Mouse (Mus musculus) c-Kit-positive CD71-positive TER-119-positive erythroid progenitor cells, embryonic 14.5 days (primary cell): ENCODE data around the gene Lrguk.

ENCODE experiments used
- DNase-seq: peaks from one replicate; pipeline ENCODE4 v3.0.0-alpha.2; 2013; ENCODE audit warnings: low spot score

Gene Lrguk

DNA sequence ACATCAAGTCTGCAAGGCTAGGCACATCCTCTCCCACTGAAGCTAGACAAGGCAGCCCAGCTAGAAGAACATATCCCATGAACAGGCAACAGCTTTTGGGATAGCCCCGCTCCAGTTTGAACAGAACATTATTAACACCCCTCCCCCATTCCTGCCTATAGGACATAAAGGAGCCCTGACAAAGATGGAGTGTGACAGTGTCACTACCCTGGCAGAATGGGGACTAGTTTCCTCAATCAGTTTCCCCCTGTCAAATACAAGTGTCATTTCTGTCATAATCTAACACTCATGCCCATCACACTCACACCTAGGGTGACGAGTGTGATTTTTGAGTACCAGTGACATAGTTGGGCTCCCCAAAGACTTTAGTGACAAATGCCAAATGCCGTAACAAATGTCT is 118.8 kb downstream of the Lrguk start:
- DNase-seq, result no peak

DNA sequence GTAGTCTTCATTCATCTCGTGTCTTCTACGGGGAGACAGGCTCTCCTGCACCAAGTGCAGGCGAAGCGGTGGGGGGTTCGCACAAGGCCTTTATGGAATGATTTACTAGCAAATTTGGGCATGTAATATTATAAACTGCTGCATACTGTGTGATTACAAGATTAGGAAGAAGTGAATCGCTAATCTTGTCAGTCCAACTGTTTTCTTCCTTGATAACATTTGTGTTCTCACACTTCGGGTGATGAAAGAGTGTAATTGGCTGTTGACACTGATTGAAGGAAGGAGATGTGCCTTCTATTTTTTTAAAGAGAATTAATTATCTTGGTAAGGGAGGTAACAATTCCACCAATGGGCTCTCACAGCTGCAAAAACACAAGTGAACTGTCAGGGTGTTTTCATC is 119.4 kb downstream of the Lrguk start:
- no peak for DNase-seq

DNA sequence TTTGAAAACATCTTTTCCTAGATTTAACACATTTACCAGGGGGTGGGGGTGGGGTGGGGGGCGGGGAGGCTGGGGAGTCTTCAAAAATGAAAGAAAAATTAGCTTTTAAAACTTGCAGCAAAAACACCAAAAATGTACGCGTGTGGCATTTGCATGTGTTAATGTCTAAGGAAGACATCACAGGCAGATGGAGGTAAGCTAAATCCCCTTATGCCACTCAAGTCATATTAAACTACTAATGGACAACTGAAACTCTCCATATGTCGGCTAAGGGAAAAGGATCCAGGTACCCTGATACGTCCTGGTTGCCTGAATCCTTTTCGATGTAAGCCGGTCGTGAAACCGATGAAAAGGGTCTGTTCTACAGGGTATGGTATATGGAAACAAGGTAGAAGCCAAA is 119.8 kb downstream of the Lrguk start:
- DNase-seq, result no peak

DNA sequence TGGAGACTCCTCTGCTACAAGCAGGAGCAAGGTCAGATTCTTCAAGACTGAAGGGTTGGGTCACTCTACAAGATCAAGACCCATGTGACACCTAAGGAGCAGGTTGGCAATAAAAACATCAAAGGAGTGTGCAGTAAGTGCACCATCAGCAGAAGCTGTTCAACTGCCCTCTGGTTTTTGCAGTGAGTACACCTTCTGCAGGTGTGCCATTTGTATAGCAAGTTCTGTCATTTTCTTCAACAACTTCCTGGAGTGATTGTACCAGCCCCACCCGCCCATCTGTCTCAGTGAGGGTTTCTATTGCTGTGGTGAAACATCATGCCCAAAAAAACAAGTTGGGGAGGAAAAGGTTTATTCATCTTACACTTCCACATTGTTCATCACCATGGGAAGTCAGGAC is 120.6 kb downstream of the Lrguk start:
- DNase-seq, result no peak

DNA sequence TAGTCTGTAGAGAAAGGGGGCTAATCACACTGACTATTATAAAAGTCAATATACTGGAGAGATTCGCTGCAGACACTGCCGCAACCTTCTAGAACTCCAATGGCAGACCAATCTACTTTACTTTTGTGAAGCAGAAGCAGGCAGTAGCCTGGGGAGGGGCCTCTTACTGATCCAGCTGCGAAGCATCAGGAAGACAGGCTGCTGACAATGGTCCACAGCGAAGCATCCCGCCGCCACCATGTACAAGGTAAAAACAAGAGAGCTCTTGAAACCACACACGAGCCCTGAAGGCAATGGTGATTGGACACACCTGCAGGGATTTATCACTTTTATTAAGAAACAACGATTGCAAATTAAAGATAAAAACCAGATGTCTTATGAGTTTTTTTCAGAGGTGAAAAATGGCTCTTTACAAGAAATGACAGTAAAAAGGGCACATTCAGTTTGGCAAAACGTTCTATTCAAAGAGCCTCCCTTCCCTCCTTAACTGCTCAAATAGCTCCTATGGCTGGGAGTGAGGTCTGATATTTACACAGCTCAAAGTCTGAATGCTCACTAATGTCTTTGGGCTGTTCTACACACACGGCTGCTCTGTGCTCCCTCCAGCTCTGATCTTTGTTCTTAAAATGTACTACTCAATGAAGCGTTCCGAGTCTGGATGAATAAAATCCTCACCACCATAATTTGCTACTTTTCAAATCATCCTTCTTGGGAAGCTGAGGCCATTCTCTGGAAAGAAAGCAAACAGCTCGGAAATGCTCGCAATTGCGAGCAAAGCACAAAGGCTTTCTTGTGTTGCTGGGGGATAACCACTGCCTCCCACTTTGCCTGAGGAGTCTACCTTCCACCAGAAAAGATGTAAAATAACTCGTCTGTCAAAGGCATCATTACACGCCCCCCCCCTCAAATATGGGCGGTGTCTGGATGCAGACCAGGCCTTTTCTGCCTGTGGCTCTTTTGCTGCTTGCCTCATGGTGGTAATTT is 124.1 kb downstream of the Lrguk start:
- no peak for DNase-seq

DNA sequence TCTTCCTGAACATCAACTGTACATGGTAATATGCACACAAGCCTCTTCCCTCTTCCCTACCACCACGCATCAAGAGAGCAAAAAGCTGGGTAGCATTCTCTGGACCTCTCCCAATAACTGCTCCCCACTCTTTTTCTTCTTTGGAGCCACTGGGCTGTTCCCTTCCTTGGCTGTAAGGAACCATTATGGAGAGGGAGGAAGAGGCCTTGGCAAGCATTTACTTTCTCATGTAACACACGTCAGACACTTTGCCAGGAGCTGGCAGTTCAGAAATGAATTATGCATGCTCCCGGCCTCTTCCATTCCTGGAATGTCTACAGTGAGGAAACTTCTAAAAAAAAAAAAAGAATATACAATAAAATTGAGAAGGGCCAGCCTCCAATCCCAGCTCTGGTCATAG is 125.0 kb downstream of the Lrguk start:
- DNase-seq, result no peak

DNA sequence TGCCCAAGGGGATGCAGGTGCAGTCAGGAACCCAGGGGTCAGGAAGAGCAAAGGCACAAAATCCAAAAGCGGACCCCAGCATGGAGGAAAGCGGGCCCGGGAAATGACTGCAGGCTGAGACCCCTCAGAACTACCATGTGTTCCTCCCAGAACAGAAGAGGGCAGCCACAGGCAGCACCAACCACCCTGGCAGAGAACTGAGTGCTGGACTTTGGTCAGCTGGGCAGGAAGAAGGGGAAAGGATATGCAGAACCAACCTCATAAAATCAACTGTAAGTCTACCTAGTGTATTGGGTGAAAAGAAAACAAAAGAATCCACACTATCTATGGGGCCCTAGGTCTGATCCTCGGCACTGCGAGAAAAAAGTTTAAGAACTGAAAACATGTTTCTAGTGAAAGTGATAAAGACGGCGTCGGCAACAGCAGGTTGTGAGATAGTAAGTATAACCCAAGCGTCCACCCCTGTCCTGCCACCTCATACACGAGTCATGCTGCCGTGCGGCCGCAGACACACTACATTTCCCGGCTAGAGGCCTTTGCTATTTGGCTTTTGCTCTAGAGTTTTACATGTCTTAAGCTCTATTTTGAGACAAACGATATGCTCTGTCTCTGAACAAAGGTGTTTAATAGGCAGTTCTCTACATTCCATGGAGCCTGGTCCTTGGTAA is 126.0 kb downstream of the Lrguk start:
- peak; percentile 52 for DNase-seq

DNA sequence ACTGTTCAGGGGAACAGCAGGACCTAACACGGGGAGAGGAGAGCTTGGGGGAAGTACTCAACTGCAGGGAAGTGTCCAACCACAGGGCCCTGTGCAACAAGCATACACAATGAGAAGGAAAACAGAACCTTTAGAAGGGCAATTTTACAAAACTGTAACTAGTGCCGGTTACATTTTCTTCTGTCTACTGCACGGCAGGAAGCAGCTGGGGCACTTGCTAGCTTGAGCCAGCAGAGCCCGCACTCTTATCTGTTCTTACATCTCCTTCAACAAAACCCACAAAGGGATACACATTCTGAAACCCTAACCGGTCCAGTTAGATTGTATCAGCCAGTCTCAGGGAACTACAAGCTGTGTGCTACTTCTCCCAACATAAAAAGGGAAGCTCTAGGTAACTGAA is 126.8 kb downstream of the Lrguk start:
- peak; percentile 48 for DNase-seq

DNA sequence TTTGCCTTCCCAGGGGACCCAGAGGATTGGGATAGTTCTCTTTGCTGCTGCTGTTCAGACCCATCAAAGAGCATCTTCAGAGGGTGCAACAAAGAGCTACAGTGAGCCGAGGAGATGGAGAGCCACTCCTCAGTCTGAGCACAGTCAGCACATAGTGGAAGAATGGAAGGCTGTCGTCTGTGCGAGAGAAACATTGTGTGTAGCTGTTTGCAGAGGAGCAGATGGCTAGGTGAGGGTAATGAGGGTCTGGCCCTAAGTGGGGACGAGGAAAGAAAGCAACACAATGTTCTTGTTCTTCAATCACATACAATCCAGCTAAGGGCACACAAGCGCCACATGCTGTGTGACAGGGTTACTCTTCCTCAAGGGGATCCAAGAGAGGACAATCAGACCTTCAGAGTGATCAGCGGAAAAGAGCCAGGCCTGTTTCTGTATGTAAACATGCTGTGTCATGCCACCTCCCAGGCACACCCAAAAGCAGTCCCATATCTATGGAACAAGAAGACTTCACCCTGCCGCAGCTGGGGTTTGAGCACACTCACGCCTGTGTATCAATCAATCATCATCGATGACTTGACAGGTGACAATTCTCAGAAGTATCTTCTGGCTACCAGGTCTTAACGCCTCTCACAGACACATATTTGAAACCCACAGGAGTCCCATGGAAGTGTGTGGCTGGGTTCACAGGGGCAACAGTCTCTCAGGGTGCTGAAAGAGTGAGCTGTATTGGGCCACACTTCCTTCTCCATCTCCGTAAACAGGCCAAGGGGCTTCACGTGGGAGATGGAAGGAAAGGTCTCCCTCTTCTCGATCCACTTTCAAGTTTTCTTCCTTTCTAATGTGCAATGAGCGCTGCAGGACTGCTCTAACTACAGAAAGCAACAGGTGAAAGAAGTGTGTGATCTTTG is 127.8 kb downstream of the Lrguk start:
- DNase-seq, result peak; percentile 81

DNA sequence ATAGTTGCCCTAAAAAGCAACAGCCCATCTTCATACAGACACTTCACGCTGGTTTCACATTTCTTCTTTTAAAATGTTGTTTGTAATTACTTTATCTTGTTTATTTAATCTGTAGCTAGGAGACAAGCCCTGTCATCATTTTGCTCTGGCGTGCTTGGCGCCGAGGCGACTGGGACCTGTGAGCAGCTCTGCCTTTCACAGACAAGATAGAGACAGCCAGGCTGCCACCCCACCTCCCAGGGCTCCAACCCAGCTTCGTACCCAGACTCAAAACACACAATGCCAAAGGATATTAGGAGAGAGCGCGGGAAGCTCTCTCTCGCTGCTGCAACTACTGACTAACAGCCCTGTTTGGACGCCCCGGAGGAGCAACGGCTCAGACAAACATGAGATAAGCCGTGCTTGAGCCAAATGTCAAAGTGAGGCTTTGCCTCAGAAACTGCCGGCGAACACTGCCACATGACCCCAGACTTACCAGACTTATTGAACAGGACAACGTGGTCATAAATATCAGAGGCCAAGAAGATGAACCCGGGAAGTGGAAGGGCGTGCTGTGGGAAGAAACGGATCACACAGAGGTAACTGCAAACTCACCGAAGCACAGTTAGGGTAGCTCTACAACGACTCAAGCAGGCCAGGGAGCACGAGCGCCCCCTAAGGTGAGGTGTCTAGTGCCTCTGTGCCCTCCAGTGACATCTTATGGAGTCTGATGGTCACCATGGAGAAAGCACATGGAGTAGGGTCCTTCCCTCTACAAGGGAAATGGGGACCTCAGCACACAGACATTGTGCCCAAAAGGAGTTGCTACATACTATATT is 131.0 kb downstream of the Lrguk start:
- DNase-seq, result no peak

DNA sequence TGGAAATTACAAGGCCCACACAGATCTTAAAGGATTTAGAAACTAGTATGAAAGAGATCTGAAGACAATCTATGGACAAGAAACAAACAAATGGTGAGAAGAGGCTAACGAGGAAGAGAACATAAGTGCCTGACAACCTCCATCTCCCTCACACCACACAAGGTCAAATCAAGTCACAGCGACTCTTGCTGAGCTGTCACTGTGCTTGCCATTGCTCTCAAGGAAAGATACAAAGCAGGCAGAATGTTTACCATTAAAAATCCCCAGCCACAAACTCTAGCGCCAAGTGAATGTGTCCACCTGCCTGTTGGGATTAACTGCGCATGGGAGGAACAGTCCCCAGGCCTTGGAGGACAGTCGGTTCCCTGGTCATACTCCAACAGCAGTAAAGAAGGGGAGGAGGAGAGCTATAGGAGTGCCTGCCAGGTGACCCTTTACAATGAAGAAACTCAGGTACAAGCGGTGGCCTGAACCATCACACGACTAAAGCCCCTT is 131.6 kb downstream of the Lrguk start:
- DNase-seq, result no peak

DNA sequence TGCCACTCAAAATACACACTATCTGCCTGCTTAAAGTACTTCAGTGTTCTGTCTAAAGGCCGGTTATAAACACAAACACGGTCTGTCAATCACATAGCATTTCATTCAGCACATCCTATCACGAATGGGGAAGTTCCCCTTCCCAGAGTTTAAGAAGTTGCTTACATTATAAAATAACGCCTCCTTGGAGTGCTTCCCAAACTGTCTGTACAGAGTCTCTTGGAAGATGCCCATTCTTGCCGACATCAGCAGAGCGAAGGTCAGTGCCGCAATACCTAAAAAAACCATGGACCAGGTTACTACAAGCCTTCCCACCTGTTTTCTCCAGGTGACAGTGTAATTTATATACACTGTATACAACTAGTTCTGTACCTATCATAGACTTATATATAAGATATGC is 132.3 kb downstream of the Lrguk start:
- no peak for DNase-seq

DNA sequence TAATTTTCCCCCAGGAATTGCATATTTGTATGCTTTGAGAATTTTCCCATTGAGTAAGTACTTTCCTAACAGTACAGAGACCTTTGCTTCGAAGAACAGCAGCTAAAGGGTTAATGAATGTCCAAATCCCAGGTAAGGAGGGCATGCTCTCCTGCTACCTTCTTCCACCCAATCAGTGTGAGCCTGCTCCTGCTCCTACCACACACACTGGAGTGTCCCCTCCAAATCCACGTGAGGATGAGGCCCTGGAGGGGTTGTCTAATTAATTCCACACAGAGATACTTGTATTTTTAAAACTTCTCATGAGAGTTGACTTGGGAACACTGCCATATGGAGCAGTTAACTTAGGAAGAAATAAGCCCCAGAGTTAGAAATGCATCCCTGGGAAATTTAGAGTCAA is 133.4 kb downstream of the Lrguk start:
- DNase-seq, result no peak

DNA sequence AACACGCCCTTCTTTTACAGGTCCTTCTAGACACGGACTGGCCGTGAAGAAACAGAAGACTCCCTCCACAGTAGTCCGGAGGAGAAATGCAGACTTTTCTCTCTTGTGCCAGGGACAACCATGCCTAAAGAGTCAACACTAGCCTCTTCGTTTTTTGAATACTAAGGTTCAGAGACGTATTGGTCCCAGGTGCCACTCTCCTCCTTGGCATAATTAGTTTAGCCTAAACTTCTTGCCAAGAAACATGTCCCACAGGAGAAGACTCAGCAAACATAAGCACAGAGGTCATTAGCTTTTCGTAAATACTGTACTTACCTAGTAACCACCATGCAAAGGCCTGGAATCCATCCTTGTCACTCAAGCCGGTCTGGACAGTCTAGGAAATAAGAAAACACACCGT is 133.8 kb downstream of the Lrguk start:
- no peak for DNase-seq

DNA sequence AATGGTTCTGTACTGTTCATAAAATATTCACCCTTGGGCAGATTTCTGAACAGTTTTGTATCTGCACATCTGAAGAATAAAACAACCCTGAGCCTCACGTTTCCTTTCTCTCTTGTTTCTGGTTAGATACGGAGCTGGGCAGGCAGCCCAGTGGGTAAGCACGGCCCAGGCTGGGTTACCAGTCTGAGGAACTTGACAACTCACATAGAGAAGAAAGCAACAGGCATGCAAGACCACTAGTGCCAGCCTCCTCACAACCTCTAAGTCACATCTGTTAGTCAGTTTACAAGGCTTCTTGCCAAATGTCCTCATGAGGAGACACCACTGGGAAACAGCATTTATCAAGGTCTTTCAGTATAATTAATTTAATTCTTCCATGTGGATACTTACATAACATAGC is 139.6 kb downstream of the Lrguk start:
- no peak for DNase-seq

DNA sequence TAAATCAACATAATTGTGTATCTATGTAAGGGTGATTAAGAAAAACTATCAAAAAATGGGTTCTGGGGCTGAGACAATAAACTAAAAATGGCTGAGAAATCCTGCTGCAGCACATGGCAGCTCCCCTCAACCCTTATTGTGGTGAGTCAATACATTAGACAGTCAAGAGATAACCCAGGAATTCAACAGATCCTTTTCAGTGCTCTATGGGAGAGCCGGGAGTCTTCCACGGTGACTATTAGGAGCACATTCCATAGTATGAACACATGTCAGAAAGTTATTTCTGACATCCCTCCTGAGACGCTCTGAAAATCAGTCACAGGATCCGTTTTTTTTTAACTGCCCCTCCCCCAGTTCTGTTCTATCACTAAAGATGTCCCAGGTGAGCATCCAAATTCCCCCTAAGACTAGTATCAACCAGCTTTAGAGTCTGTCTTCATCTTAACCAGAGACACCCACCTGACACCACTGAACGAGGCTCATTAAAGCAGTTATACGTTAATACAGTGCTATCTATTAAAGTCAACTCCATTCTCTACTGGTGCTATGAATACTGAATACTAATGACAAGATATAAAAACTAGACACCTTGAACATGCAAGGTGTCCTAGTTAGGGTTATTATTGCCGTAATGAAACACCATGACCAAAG is 141.7 kb downstream of the Lrguk start:
- no peak for DNase-seq

DNA sequence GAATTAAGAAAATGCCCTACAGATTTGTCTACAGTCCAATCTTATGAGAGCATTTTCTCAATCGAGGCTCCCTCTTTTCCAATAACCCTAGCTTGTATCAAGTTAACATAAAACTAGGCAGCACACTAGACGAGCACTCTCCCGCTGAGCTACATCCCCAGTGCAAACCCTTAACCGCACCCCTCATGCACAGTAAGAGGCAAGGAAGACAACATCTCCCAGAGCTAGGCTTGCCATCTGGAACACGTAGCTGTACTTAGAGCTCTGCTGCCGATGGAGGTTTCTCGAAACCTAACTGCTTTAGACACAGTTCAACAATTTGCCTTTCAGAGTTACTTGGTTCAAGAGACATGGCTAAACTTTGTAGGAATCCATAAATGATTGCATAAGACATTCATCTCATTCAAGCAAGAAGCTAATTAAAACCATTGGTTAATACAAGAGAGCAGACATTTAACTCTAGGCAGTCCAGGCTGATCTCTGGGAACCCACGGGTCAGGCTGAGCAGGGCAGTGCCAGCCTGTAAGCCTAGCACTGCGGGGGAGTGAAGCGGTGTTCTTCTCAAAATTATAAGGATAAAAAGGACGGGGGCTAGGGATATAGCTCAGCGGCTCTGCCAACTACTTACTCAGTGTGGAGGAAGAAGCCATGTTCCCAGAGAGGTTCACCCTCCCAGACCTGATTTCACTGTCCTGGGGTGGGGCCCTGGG is 142.7 kb downstream of the Lrguk start:
- DNase-seq, result no peak

DNA sequence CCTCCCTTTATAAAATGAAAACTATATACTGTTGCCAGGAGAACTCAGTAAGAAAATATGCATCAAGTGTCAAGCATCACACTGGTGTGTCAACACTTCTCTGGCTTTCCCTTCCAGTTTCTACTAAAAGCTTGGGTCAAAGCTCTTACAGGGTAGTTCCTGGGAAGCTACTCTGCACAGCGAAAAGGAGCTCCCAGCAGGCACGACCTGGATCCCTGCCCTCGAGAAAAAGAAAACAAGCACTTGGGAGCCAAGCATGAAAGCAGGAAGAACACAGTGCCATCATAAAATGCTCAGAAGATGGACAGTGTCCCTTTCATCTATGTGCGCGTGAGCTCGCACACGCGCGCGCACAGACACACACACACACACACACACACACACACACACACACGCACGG is 144.0 kb downstream of the Lrguk start:
- DNase-seq, result no peak

DNA sequence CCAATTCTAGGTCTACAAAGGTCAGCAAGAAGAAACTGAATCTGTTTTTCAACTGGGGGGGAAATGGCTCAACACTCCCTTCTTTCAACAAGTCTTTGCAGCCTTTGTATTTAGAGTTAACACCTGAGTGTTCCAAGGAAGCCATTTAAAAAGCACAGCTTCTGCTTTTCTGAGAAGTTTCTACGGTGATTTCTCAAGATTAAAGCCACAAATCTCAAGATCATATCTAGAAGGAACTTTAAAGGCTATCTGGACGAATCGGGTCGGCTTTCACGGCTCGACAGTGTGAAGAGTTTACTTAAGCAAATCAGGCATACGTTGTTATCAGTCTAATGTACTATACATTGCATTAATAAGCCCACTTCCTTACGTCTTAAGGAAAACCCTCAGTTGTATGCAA is 145.5 kb downstream of the Lrguk start:
- no peak for DNase-seq
